In the genomic region with DNA sequence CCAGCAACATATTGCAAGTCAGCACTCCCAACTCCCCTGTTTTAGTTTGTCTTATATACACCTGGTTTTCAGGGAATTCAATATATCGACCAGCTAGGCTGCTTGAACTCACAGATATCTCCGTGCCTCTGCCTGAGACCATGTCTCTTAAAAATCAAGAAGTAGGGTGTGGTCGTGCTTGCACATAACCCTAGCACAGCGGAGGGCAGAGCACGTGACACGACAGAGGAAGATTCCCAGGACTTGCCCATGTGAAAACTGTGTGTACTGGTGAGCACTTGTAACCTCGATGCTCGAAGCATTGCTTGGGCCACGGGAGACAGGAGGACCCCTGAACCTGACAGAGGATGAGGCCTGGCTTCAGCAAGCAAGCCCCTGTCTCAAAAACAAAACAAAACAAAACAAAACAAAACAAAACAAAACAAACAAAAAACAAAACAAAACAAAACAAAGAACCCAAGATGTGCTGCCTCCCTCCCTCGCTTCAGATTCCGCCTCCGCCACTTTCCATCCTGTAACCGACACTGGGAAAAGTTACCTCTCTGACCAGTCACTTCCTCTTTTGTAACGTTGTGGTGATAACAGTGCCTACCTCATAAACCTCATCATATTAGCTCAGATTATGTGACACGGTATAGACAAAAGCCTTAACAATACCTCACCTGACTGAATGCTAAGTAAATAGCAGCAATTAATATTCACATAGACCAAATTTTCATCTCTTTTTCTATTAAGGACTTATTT, we compare ENCODE assay signal across 13 mouse cellular contexts. TPM values are rescaled to one million over a fixed set of nuclear protein-coding genes. Genes with fewer than 3 reads are reported as not detected.
DNase-seq lines count a peak whose midpoint lies in the region; ATAC-seq lines count a peak whose summit lies in the region.
"Had no signal": no experiment of that assay in that cellular context is flagged by ENCODE, and none has a peak within 500 bp of the region (broad histone marks: within the 10 kb centered on the region; RNA-seq: fewer than 3 reads in every experiment).

No protein-coding gene starts in this region.

- H3K36me3 ChIP-seq in heart, embryonic 13.5 days = peaks cover 7% of the 10 kb centered on the region
- H3K36me3 ChIP-seq in liver, embryonic 13.5 days = peaks cover 8% of the 10 kb centered on the region; the same call in 1 of the 2 replicates
- H3K36me3 ChIP-seq in kidney, embryonic 15.5 days = no peaks in the 10 kb centered on the region
- H3K36me3 ChIP-seq: hindbrain, embryonic 15.5 days; limb, embryonic 15.5 days had no signal

- DNase-seq in heart, postnatal 4 days = no peak
- DNase-seq in CD4-positive helper T cell, adult 2 months (ENCODE audit: low read depth, low spot score) = peak; percentile 60
- peak; percentile 50 for DNase-seq in liver, embryonic 13.5 days
- no peak for DNase-seq in kidney, postnatal 25 days
- no peak for DNase-seq in frontal cortex, postnatal 14 days (ENCODE audit: low spot score in 2 of 2)
- DNase-seq: cerebellum, adult 18-20 months; retina, postnatal 1 day had no signal

- no peaks in the 10 kb centered on the region for H3K9me3 ChIP-seq in heart, embryonic 13.5 days
- H3K9me3 ChIP-seq in liver, embryonic 13.5 days (replicated peaks) = no peaks in the 10 kb centered on the region
- H3K9me3 ChIP-seq in kidney, embryonic 15.5 days (replicated peaks) = no peaks in the 10 kb centered on the region
- H3K9me3 ChIP-seq: hindbrain, embryonic 15.5 days; limb, embryonic 15.5 days had no signal

- H3K9ac ChIP-seq in heart, embryonic 13.5 days = 0 out of 2 replicates have a peak overlapping the region, but pooled peaks have one; percentile 37
- H3K9ac ChIP-seq in liver, embryonic 13.5 days = peak overlapping the region; percentile 31
- H3K9ac ChIP-seq in kidney, embryonic 15.5 days = no peak overlapping the region
- H3K9ac ChIP-seq: hindbrain, embryonic 15.5 days; limb, embryonic 15.5 days had no signal

- no peak for ATAC-seq in heart, embryonic 13.5 days (ENCODE audit: extremely low read depth, insufficient number of reproducible peaks, low FRiP score, low TSS enrichment)
- ATAC-seq in common myeloid progenitor, adult 5-6 weeks (replicated peaks; ENCODE audit: low read depth, poor library complexity, severe bottlenecking) = peak; percentile 64
- peak; percentile 82 for ATAC-seq in liver, embryonic 13.5 days (ENCODE audit: low read depth)
- ATAC-seq in kidney, embryonic 15.5 days (replicated peaks; ENCODE audit: low FRiP score) = no peak

- no peak overlapping the region for H3K4me2 ChIP-seq in heart, embryonic 13.5 days
- peak overlapping the region; percentile 51 for H3K4me2 ChIP-seq in liver, embryonic 13.5 days
- H3K4me2 ChIP-seq in kidney, embryonic 15.5 days = no peak overlapping the region
- H3K4me2 ChIP-seq: hindbrain, embryonic 15.5 days; limb, embryonic 15.5 days had no signal

- no peaks in the 10 kb centered on the region for H3K27me3 ChIP-seq in heart, embryonic 13.5 days (replicated peaks)
- H3K27me3 ChIP-seq in liver, embryonic 13.5 days = no peaks in the 10 kb centered on the region
- peaks cover 14% of the 10 kb centered on the region for H3K27me3 ChIP-seq in kidney, embryonic 15.5 days
- H3K27me3 ChIP-seq: limb, embryonic 15.5 days had no signal

- H3K27ac ChIP-seq in heart, embryonic 13.5 days (replicated peaks) = peak overlapping the region; percentile 48
- peak overlapping the region; percentile 61 for H3K27ac ChIP-seq in liver, embryonic 13.5 days
- H3K27ac ChIP-seq in kidney, embryonic 15.5 days = no peak overlapping the region
- H3K27ac ChIP-seq: hindbrain, embryonic 15.5 days; layer of hippocampus, adult 2 months; limb, embryonic 15.5 days had no signal

- H3K4me3 ChIP-seq in heart, embryonic 13.5 days = no peak overlapping the region
- 0 out of 2 replicates have a peak overlapping the region, but pooled peaks have one; percentile 7 for H3K4me3 ChIP-seq in liver, embryonic 13.5 days (replicated peaks)
- no peak overlapping the region for H3K4me3 ChIP-seq in kidney, embryonic 15.5 days (replicated peaks)
- H3K4me3 ChIP-seq: hindbrain, embryonic 15.5 days; layer of hippocampus, adult 2 months; limb, embryonic 15.5 days had no signal

- peaks cover 62% of the 10 kb centered on the region for H3K4me1 ChIP-seq in heart, embryonic 13.5 days
- peaks cover 96% of the 10 kb centered on the region for H3K4me1 ChIP-seq in liver, embryonic 13.5 days (replicated peaks)
- peaks cover 18% of the 10 kb centered on the region for H3K4me1 ChIP-seq in kidney, embryonic 15.5 days

- 62% methylated on average over 15 of the region's 15 CpGs for WGBS in heart, embryonic 13.5 days
- 22% methylated on average over 15 of the region's 15 CpGs for WGBS in liver, embryonic 13.5 days (ENCODE audit: insufficient replicate concordance)
- 80% methylated on average over 15 of the region's 15 CpGs for WGBS in kidney, embryonic 15.5 days

RNA-seq across cellular contexts. Expression of a gene that starts 5.3 kb away (rescaled TPM):
- polyA plus RNA-seq in heart, embryonic 13.5 days (2015; fragmentation: Nextera tagmentation; extraction: Ambion mirVana) = 42.7 and 53.4 TPM in 2 replicates
- total RNA-seq in heart, postnatal 4 days (2021) = 10 to 100 TPM; 33.4 to 36.0 TPM
- total RNA-seq in common myeloid progenitor, adult 5-6 weeks (2017) = 83.8 and 85.7 TPM in 2 replicates
- polyA plus RNA-seq in liver, embryonic 13.5 days (2015; fragmentation: Nextera tagmentation; extraction: Ambion mirVana) = 99.0 and 99.7 TPM in 2 replicates
- 35.0 and 40.7 TPM in 2 replicates for polyA plus RNA-seq in kidney, embryonic 15.5 days (2015; fragmentation: Nextera tagmentation; extraction: Ambion mirVana)

RNA-seq across cellular contexts. Expression of a gene that starts 8.2 kb away (rescaled TPM):
- polyA plus RNA-seq in heart, embryonic 13.5 days (2015; fragmentation: Nextera tagmentation; extraction: Ambion mirVana) = 88.4 and 104 TPM in 2 replicates
- total RNA-seq in heart, postnatal 4 days (2021) = 10 to 100 TPM; 41.1 to 42.4 TPM
- 30.2 and 44.7 TPM in 2 replicates for total RNA-seq in common myeloid progenitor, adult 5-6 weeks (2017)
- polyA plus RNA-seq in liver, embryonic 13.5 days (2015; fragmentation: Nextera tagmentation; extraction: Ambion mirVana) = 76.9 and 82.6 TPM in 2 replicates
- polyA plus RNA-seq in kidney, embryonic 15.5 days (2015; fragmentation: Nextera tagmentation; extraction: Ambion mirVana) = 116 and 130 TPM in 2 replicates

RNA-seq across cellular contexts. Expression of a gene that starts 15.5 kb away (rescaled TPM):
- polyA plus RNA-seq in heart, embryonic 13.5 days (2015; fragmentation: Nextera tagmentation; extraction: Ambion mirVana) = 127 and 150 TPM in 2 replicates
- total RNA-seq in heart, postnatal 4 days (2021) = 100 to 1,000 TPM; 105 to 121 TPM
- 281 and 362 TPM in 2 replicates for total RNA-seq in common myeloid progenitor, adult 5-6 weeks (2017)
- 249 and 260 TPM in 2 replicates for polyA plus RNA-seq in liver, embryonic 13.5 days (2015; fragmentation: Nextera tagmentation; extraction: Ambion mirVana)
- polyA plus RNA-seq in kidney, embryonic 15.5 days (2015; fragmentation: Nextera tagmentation; extraction: Ambion mirVana) = 146 and 150 TPM in 2 replicates

RNA-seq across cellular contexts. Expression of a gene that starts 19.7 kb away (rescaled TPM):
- polyA plus RNA-seq in heart, embryonic 13.5 days (2015; fragmentation: Nextera tagmentation; extraction: Ambion mirVana) = 13.4 and 15.1 TPM in 2 replicates
- total RNA-seq in heart, postnatal 4 days (2021) = 10 to 100 TPM in 1 of 2 experiments, 1 to 10 TPM in 1; 9.8 to 12.3 TPM
- 1.2 TPM in 1 of 2 replicates, not detected in the other for total RNA-seq in common myeloid progenitor, adult 5-6 weeks (2017)
- polyA plus RNA-seq in liver, embryonic 13.5 days (2015; fragmentation: Nextera tagmentation; extraction: Ambion mirVana) = 32.5 and 37.9 TPM in 2 replicates
- polyA plus RNA-seq in kidney, embryonic 15.5 days (2015; fragmentation: Nextera tagmentation; extraction: Ambion mirVana) = 24.0 and 26.7 TPM in 2 replicates

RNA-seq across cellular contexts. Expression of a gene that starts 27.9 kb away (rescaled TPM):
- polyA plus RNA-seq in heart, embryonic 13.5 days (2015; fragmentation: Nextera tagmentation; extraction: Ambion mirVana) = 16.8 and 17.9 TPM in 2 replicates
- 10 to 100 TPM; 12.7 to 13.0 TPM for total RNA-seq in heart, postnatal 4 days (2021)
- 25.2 and 25.8 TPM in 2 replicates for total RNA-seq in common myeloid progenitor, adult 5-6 weeks (2017)
- 14.5 and 17.7 TPM in 2 replicates for polyA plus RNA-seq in liver, embryonic 13.5 days (2015; fragmentation: Nextera tagmentation; extraction: Ambion mirVana)
- 27.6 and 29.8 TPM in 2 replicates for polyA plus RNA-seq in kidney, embryonic 15.5 days (2015; fragmentation: Nextera tagmentation; extraction: Ambion mirVana)

Comparison
In these comparisons a context has a peak if more than half of its experiments do, and no peak if none do; other contexts are left out.
1. ATAC-seq: peak in common myeloid progenitor, adult 5-6 weeks (single experiment) and liver, embryonic 13.5 days (single experiment); none in heart, embryonic 13.5 days (single experiment) and kidney, embryonic 15.5 days (single experiment).
2. DNase-seq: peak in CD4-positive helper T cell, adult 2 months (single experiment) and liver, embryonic 13.5 days (single experiment); none in heart, postnatal 4 days (single experiment), kidney, postnatal 25 days (0 of 2) and frontal cortex, postnatal 14 days (0 of 2).